Mouse (Mus musculus): ENCODE measurements around the gene Ift122. TPM values are rescaled to one million over a fixed set of nuclear protein-coding genes. Genes with fewer than 3 reads are reported as not detected.

The Ift122 gene
- total RNA-seq, 2 experiments from 2014 or later = 28.7 to 30.3 TPM

DNA sequence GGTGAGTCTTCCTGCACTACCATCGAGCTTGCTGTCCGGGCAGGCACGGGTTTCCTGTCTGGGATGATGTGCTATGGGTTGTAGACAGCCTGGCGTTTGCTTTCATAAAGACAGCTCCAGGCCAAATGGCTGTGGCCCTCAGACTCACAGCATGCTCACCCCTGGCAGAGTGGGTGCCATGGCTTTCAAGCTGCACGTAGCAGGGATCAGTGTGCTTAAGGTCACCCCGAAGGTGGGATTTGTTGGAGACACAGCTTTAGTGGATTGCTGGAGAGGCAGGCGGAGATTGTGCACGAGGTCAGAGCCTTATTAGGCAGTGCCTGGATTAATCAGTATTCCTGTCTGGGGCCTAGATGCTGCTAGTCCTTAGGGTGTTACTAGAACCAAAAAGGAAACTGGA is 37.3 kb downstream of the Ift122 start:
- DNase-seq (ENCODE audit: low spot score in 2 of 2) = no peak

DNA sequence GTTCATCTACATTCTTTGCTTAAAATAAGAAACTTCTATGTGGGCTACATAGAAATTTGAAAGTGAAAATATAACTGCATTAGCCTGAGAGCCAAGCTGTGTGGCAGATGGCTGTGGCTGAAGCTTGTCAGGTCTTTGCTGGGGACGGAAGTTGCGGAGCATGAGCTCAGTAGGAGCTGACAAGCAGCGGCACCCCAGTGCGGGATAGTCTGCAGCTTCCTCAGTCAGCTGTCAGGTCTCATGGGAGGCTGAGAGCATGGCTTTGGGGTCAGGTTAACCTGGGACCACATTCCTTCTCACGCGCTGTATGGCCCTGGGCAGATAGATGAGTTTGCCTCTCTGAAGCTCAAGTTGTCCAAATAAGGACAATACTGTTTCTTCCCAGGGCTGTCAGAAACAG is 37.8 kb downstream of the Ift122 start:
- DNase-seq (ENCODE audit: low spot score in 2 of 2) = peak in 1 of 2 experiments; percentile 53

DNA sequence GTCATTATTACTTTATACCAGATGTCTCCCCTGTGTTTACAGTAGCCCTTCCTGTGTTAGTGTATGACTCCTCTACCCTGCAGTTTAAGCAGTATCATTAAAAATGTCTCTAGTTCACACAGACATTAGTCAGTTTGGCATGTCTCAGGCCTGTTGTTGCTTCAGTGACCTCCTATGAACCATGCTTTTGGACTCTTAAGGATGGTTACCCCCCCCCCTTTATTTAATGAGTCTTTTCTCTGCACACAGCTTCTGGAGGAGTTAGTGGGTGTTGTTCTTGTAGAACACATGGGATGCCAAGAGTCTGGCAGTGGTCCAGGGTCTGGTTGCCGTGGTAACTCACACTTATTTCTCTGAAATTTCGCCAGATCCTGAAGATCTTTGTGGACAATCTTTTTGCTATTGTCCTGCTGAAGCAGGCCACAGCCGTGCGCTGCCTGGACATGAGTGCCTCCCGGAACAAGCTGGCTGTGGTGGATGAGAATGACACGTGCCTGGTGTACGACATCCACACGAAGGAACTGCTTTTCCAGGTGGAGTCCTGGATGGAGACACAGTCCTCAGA is 38.3 kb downstream of the Ift122 start:
- DNase-seq (ENCODE audit: low spot score in 2 of 2) = peak; percentile 85 to 87

DNA sequence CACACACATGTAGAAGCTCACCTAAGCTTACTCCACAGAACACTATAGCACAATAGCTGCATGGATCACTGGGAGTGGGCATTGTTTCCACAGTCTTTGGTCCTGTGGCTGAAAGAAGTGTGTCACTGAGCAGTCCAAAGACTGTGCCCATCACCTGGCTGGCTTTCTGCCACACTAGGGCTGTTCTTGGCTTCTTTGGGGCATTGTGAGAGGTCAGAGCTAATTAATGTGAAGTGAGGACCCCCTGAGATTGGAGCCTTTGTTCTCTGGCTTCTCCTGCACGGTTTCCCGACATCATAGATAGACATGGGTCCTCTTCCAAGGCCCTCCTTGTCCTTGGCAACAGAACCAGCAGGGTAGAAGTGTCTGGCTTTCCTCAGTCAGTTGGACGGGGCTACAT is 39.1 kb downstream of the Ift122 start:
- DNase-seq (ENCODE audit: low spot score in 2 of 2) = no peak

DNA sequence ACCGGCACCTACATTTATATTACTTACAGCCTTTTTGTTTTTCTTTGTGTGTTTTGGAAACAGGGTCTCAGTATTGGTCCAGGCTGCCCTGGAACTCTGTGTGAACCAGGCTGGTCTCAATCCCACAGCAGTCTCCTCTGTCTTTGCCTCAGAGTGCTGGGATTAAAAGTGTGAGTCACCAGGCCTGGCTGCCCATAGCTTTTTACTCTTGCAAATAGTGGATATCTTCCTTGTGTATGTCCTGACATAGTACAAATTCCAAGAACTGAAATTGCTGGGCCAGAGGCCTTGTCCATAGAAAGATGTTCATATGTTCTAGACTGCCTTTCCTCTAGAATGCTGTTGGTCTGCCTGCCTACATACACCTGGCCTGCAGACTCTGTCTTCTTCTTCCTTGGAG is 43.1 kb downstream of the Ift122 start:
- DNase-seq (ENCODE audit: low spot score in 2 of 2) = no peak

DNA sequence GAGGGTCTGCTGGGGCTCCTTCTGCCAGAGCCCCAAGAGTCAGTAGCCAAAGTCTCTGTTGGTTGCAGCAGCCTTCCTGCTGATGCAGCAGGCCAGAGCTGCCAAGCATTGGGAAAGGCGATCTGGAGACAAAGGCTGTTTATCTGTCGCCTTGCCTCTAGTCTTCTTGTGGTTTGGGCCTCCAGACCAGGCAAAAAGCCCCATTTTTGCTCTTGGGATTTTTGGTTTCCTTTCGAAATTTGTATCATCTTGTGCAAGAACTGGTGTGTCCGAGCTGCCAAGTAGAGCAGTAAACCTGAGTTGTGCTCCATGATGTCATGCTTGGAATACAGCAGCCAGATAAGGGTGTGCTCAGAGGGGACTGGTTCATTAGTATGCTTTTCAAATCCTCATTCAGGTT is 43.8 kb downstream of the Ift122 start:
- DNase-seq (ENCODE audit: low spot score in 2 of 2) = no peak

DNA sequence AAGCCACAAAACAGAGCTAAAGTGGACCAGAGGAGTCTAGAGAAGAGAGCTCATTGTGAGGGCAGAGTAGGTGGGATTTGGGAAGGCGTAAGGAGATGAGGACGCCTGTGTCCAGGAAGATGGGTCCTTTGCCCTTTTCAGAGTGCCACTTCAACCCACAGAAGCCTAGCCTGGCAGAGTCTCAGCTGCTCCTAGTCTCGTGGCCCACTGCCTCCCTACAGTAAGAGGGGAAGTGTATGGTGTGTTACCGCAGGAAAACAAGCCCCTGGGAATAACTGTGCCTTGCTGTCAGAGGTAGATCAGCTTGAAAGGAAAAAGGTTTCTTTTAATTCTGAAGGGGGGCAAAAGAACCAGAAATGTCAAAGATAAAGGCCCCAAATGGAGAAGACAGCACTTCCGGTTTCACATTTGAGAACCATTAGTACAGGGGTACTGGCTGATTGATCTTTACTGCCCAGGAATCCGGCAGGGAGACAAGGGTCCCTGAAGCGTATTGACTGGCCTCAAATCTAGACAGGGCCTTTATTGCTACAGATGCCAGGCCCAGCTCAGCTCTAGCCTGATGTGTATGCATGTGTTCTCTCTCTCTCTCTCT is 44.8 kb downstream of the Ift122 start:
- DNase-seq (ENCODE audit: low spot score in 2 of 2) = no peak

DNA sequence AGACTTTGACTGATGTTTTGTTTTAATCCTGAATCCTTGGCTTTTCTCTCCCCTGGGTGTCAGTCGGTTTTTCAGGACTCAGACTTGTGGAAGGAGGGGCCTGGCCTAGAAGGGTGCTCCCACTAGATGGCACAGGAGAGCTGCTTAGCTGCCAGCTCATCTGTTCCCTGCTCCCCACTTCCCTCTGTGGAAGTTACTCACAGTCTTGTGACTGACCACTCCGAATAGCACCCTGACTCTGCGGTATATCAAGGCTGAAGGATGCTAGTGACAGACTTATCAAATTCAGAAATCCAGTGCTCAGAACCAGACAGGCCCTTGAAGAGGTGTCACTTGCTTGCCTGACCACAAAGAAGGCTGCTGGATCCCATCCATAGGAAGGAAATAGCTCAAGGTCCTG is 47.8 kb downstream of the Ift122 start:
- DNase-seq (ENCODE audit: low spot score in 2 of 2) = peak; percentile 84 to 85

DNA sequence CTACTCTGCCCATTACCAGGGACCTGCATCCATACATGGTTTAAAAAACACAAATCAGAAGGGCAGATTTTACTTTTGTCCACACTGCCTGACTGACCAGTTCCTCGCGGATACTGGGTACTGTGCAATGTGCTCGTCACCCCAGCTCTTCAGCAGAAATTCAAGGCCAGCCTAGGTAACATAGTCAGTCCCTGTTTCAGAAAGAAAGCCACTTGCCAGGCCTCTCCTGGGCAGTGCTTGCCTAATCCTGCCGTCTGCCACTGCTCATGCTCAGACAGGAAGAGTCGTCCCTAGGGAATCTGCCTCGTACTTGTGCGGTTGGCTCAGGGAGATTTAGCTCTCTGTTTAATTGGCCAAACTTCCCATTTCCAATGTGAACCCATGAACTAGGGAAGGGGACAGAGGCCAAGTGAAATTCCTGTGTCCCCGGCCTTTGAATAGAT is 48.2 kb downstream of the Ift122 start:
- DNase-seq (ENCODE audit: low spot score in 2 of 2) = no peak

DNA sequence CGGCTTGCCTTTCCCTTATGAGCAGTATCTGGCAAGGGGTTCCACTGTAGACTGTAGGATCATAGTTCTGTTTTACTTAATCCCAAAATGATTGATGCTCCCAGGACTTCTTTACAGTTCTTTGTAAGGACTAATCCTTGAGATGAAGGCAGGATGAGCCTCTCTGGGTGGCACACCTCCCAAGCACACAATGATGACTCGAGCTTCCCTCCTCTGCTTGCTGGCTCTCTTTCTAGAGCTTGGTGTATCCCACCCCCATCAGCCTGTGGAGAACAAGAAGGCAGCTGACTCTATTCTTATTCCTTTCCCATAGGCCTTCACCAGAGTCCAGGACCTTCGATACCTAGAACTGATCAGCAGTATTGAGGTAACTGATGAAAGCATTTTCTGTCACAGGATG is 49.3 kb downstream of the Ift122 start:
- DNase-seq (ENCODE audit: low spot score in 2 of 2) = no peak

DNA sequence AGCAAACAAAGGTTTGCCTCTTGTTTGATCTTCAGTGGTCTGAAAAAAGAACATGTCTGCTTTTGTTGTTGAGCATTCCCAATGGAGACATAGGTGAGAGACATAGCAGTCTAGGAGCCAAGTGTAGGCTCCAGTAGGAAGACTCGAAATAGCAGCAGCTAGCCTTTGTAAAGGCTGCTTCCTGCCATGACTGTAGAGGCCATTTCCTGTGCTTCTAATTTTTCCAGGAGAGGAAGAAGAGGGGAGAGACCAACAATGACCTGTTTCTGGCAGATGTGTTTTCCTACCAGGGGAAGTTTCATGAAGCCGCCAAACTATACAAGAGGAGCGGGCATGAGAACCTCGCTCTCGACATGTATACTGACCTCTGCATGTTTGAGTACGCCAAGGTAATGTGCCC is 52.3 kb downstream of the Ift122 start:
- DNase-seq (ENCODE audit: low spot score in 2 of 2) = no peak

DNA sequence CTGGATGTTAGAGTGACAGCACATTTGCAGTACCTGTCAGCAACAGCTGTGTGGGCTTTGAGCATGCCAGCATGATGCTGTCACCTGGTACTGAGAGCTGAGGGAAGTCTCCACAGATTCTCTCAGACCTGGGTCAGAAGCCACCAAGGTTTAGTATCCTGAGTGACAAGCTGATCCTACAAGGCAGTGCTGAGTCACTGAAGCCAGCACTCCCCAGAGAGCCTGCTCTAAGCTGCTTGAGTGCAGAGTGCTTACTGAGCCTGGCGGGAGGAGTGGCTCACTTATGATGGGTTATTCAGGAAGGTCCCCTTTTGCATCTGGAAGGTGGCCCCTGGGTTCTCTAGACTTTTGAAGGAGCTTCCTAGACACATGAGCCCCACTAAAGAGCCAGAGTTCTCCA is 53.2 kb downstream of the Ift122 start:
- no peak for DNase-seq (ENCODE audit: low spot score in 2 of 2)

DNA sequence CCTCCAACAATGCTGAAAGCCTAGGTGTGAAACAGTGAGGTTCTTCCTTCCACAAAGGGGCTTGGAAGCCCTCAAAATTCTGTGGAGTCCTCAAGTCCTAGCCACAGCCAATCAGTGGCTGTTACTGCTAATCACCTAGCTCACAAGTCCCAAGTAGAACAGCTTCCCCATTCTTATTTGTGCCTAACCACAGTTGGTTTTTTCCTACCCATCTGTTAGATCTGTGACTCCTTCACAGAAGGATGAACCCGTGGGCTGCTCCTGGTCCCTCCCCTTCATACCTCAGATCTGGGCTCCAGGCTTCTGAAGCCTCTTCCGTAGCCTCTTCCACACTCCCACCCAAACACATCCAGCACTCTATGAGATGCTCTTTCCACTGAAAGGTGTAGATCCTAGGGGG is 53.6 kb downstream of the Ift122 start:
- DNase-seq (ENCODE audit: low spot score in 2 of 2) = no peak

DNA sequence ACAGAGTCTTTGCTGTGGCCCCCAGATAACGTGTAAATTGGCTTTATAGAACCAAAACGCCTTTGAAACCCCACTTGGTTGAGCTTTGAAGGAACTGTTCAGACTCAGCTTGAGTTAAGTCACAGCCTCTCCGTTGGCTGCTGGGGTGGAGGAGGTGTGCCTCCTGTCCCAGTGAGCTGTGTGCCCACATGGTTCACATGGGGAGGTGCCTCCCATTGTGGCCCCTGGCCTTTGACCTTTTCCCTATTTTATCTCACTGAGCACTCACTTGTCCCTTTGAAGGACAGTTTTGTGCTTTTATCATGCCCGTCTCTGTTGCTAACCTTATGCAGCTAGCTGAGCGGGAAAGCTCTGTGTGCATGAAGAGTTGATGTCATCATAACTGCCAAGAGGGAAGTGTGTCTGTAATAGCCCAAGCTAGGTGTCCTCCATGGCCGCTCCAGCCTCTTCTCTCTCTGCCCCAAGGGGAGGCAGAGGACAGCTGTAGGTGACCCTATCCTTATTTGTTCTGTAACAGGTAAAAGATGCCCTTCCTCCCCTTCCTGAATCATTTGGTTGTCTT is 55.2 kb downstream of the Ift122 start:
- DNase-seq (ENCODE audit: low spot score in 2 of 2) = no peak

DNA sequence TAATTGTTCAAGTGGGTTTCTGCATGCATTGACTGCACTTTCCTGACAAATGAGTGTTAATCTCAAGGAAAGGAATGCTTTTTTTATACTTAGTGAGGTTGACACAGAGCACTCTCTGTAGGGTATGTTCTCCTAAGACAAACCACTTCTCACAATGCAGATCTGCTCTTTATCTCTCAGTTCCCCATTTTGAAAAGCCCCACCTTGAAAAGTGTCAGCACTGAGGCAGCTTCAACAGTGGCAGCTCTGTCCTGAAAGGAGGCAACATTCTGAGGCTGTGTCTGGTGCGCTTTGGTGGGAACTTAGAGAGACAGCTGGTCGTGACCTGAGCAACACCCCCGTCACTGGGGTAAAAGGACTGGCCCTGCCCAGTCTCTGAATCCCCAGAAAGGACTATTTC is 55.8 kb downstream of the Ift122 start:
- no peak for DNase-seq (ENCODE audit: low spot score in 2 of 2)

DNA sequence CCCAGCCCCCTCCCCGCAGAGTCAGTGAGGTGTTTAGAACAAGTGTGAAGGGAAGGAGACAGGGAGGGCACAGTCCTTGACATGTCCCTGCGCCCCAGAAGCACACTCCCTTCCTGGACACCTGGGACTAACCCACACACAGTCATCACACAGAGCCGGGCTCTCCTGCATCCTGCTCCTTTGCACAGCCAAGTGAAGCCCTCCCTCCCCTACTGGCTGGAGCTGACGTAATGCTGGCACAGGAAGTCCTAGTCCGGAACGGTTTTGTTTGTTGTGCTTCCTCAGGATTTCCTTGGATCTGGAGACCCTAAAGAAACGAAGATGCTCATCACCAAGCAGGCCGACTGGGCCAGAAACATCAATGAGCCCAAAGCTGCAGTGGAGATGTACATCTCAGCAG is 56.7 kb downstream of the Ift122 start:
- no peak for DNase-seq (ENCODE audit: low spot score in 2 of 2)

DNA sequence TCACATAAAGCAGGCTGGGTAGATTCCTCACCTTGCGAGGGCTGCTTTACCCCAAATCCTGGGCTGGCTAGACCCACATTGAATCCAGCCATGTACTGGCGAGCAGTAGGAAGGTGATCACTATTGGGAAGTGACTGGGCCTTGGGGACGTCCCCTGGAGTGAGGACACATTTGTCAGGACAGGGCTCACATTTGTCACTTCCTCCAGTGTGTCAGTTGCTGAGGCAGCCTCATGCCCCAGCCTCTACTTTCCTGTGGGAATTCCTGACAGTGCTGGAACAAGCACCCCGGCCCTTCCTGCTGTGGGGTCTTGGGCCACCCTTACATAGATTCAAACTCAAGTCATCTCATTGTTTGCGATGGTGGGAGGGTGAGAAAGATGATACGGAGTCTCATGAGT is 58.5 kb downstream of the Ift122 start:
- no peak for DNase-seq (ENCODE audit: low spot score in 2 of 2)

DNA sequence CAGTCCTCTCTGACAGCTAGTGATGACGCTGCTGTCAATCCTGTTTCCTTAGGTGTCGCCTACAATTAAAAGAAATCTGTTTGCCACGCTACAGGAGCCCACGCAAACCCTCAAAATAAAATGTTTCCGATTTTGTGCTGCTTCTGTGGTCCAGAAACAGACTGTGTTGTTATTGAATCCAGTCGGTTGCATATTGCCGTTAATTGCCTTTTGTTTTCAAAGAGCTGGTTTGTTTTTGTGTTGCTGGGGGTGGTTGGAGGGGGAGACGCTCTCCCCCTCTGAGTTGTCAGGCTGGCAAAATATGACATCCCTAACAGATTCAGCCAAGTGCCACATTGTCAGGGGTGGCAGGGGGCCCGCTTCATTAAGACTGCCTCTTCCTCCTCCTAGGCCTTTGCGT is 60.2 kb downstream of the Ift122 start:
- no peak for DNase-seq (ENCODE audit: low spot score in 2 of 2)

DNA sequence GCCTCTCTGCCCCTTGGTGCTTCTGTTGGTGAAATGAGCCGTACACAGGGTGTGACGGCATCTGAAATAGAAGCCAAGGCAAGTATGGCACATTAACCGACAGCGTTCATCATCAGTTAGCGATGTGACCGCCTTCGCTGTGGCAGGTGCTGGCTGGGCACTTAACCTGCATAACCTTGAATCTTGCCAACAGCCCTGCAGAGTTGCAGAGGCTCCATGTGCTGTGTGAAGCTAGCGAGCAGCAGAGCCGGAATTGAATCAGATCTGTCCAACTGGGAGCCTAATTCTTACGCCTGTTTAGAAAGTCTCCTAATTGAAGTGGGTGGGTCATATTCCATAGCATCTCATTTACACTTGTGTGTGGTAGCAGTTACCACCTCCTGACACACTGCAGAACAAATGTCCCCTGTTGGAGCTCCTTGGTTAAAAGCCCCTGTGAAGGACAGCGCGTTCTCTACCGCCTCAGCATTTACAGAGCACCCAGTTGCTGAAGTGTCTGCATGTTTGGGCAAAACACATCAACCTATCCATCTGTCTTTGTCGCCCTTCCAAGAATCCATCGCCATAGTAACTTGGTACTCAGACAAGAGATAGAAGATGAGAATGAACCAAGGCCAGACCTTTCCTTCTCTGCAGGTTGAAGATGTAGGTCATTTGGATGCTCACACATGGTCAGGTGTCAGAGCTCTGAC is 61.4 kb downstream of the Ift122 start:
- peak; percentile 58 to 80 for DNase-seq (ENCODE audit: low spot score in 2 of 2)

DNA sequence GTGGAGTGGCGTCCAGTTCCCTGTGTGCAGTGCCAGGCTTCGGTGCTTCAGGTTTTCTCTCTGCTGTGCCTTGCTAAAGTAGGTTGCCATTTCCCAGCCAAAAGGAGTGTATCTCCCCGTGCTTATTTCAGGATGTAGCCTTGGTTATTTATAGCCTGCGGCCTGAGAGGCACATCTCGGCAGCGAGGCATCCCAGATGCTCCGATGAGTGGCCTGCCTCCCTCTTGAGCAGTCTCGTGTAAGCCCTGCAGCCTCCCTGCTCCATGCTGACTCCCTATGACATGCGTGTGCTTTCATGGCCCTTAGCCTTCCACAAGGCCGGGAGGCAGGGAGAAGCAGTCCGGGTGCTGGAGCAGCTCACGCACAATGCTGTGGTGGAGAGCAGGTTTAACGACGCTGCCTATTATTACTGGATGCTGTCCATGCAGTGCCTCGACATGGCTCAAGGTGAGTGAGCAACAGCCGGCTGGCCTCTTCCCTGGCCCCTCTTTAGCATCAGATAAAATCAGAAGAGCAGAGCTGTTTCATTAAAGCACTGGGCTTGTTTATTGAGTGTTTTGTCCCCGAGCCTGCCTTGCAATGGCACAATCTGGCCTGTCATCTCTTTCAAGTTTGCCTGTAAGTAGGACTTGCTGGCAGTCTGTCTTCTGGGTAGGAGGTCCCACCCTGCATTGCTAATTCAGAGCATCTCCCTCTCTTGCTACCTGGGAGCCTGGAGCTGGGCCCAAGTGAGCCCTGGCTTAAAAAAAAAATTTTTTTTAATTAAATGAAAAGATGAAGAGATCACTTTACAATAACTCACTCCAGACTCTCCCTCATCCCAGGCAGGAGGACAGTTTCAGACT is 62.6 kb downstream of the Ift122 start:
- peak; percentile 55 to 72 for DNase-seq (ENCODE audit: low spot score in 2 of 2)

DNA sequence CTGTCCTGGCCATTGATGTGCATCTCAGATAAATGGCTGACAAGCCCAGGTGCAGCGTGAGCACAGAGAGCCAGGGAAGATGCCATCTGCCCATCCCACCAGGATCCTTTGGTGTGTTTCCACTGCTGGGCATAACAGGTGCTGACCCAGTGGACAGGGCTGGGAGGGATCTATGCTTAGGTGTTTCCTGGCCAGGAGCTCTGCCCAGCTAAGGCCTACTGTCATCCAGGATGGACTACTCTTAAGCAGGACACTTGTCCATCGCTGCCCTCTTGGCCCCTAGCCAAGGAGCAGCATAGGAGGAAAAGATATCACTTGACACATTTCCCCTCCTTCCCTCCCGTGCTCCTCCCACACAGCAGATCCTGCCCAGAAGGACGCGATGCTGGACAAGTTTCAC is 63.3 kb downstream of the Ift122 start:
- no peak for DNase-seq (ENCODE audit: low spot score in 2 of 2)

DNA sequence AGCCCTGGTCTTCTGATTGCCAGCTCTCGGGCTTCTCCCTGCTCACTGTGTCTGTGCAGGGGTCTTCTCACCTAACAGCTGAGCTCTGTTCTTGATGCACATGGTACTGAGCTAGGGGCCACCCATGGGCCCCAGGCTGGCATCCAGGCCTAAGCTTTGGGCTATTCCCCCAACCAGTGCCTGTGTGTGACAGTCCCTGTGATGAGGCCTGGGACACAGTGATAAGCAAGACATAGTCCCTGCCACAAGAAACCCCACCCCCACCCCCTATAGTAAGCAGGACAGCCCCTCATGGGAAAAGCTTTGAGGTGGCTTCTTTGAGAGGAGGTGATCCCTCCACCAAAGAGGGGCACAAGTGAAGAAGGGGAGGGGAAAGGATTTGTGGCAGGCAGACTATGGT is 65.3 kb downstream of the Ift122 start:
- DNase-seq (ENCODE audit: low spot score in 2 of 2) = no peak
